Mouse (Mus musculus): Measurements from ENCODE around the gene Gna13.

- TF ChIP-seq POLR2A (IDR thresholded peaks at IDR 0.05; ENCODE audit: low read depth, low read length): no peak
- no peak for TF ChIP-seq CTCF (IDR thresholded peaks at IDR 0.05; ENCODE audit: borderline replicate concordance, insufficient read depth, low read length)
Observed at GRCm38 (mm10) chr11:109354236-109354613, 8.4 kb upstream of the Gna13 start.
